Mouse (Mus musculus) urinary bladder, adult 2 months (tissue): ENCODE results near the gene Pheta1. TPM values are rescaled to one million over a fixed set of nuclear protein-coding genes. Genes with fewer than 3 reads are reported as not detected.

Source experiments
- DNase-seq: peaks from one replicate; pipeline ENCODE4 v3.0.0; 2022; ENCODE audit warnings: low spot score
- polyA plus RNA-seq: library from polyadenylated mRNA; depleted of rRNA; stranded (reverse); fragments of >200 nt; gene quantifications from 2 replicates; pipeline ENCODE4 v1.2.3, GENCODE M21; 2012; rRNA removed

Gene Pheta1
- 11.3 and 12.2 TPM in 2 replicates for polyA plus RNA-seq

DNA sequence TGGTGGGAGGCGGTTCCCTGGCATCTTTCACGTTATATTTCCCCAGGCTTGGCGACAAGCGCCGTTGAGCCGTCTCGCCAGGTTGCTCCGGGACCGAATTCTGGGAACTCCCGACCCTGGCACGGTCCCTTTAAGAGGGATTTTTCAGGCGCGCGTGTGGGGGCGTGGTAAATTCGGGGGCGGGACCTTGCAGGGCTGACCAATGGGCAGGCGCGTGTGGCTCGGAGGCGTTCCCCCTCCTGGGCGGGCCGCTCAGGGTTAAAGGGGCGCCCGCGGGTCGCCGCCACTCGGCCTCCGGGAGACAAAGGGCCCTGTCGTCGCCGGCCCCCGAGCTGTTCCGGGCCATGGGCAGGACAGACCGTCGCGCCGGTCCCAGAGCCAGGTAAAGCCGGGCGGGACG lies at the start of gene Pheta1:
Gene Pheta1, plus strand, starts transcription at position 242 of the 400 bp plus-strand sequence.
- peak; percentile 88 for DNase-seq

GRCm38 (mm10) chr5:121807186-121807585 lies 41.6 kb upstream of the Pheta1 start:
- DNase-seq, result no peak

DNA sequence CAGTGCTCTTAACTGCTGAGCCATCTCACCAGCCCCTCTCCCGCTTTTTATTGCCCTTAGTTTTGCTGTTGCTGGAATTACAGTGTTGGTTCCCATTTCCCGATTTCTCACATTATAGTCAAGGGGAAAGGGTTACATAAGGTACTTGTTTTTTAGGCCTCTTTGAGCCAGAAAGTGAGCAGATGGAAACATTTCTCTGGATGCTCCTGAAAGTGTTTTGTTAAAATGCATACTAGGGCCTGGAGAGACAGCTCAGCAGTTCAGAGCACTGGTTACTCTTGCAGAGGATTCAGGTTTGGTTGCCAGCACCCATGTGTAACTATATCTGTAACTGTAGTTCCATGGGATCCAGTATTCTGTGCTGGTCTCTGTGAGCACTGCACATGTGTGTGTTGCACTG lies 40.6 kb upstream of the Pheta1 start:
- DNase-seq, result no peak

DNA sequence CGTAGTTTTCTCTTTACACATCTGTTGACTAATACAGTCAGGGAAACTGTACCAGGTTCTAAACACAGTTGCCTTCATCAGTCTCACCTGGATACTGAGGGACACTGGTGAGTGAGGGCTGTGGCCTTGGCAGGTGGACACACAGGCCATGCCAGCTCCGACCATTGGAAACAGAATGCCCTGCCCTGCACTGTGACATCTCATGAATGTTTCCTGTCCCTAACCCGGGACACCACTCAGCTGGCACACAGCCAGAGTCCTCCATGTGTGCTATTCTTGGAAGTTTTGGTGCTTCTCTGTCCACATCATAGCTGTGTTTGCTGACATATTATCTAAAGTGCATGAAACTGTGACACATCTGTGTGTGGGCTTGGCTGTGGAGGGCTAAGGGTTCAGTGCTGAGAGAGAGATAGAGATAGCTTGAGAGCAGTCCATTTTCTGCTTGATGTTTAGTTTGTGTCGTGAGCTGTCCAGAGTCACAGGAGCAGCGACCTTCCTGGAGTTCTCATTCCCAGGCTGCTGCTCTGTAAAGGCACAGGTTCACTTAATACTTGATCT lies 39.0 kb upstream of the Pheta1 start:
- DNase-seq, result no peak

GRCm38 (mm10) chr5:121810331-121811151 lies 38.2 kb upstream of the Pheta1 start:
- no peak for DNase-seq

GRCm38 (mm10) chr5:121811485-121811931 lies 37.3 kb upstream of the Pheta1 start:
- DNase-seq, result no peak

- no peak for DNase-seq
Observed at GRCm38 (mm10) chr5:121812526-121813243, 36.1 kb upstream of the Pheta1 start.

GRCm38 (mm10) chr5:121813744-121814143 lies 35.0 kb upstream of the Pheta1 start:
- DNase-seq, result no peak

GRCm38 (mm10) chr5:121815067-121815466 lies 33.7 kb upstream of the Pheta1 start:
- DNase-seq, result no peak

DNA sequence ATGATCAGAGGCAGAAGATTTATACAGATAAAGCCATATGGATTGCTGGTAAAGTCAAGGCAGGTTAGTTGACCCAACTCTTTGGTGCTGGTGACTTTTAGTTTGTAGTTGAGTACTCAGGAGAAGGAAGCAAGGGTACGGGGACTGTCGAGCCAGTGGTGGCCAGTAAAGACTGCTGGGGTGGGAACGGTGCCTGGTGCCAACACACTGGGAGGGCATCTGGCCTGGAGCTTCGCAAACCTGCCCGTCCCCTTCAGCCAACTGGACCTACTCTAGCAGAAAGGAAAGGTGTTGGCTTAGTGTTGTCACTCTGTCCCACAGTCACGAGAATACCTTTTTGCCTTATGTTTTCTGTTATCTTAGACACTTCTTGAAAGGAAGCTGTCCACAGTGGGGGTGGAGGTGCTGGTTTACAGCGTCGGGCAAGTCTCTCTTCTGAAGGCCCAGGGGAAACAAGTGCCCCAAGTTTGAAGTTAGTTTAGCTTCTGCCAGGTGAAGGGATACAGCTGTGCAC lies 32.9 kb upstream of the Pheta1 start:
- DNase-seq, result no peak

- no peak for DNase-seq
Observed at GRCm38 (mm10) chr5:121816611-121817010, 32.2 kb upstream of the Pheta1 start.

GRCm38 (mm10) chr5:121817551-121817950 lies 31.2 kb upstream of the Pheta1 start:
- DNase-seq, result no peak

- no peak for DNase-seq
Observed at GRCm38 (mm10) chr5:121818401-121818800, 30.4 kb upstream of the Pheta1 start.

DNA sequence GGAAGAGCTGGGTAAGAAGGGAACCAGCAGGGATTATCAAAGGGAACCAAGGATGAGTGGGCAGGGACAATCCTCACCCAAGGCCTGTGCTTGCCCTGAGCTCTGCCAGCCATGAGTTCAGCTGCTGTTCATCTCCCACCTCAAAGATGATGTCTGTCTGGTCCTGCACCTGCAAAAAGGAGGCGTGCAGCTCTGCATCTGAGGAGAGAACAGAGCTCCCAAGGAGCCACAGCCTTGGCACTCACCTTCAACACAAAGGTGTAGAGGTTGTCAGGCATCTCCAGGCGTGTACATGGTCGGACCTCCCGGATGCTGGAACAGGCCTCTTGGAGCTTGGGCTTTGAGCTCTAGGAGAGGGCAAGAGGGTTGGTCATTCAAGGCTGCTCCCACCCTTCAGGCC lies 29.9 kb upstream of the Pheta1 start:
- no peak for DNase-seq

DNA sequence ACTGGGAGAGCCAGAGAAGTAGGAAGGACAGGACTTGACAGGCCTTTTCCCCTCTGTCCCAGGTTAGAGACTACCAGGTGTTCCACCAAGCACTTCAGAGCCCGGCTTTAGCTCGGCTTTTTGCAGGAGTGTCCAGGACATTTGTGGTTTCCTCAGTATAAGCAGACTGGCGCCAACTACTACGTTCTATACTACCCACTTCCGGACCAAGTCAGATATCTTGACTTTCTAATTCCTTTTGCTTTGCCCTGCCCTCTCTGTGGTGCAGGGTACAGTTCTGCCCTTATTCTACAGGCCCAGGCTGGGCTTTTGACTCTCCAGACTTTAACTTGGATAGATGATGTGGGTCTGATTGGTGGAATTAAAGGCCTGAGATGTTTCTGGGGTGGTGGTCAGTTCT lies 29.2 kb upstream of the Pheta1 start:
- peak; percentile 21 for DNase-seq

DNA sequence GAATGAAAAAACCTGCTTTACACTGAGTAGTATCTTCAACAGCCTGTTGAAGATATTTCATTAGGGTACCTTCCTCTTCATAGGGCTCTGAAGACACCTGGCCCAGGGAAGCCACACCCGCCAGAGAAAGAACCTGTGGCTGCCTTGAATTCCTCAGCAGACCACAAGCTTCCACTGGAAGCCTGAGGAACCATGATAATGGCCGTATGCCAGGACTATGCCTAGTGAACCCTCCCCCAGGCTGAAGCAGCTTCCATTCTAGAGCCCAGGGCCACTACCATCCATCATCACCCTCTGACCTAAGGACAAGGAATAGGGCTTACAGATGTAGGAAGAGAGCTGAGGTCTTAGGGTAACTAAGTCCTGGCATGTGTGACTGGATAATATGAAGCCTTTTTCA lies 28.6 kb upstream of the Pheta1 start:
- peak; percentile 19 for DNase-seq

GRCm38 (mm10) chr5:121820657-121821056 lies 28.1 kb upstream of the Pheta1 start:
- no peak for DNase-seq

GRCm38 (mm10) chr5:121821116-121821515 lies 27.7 kb upstream of the Pheta1 start:
- DNase-seq, result no peak

DNA sequence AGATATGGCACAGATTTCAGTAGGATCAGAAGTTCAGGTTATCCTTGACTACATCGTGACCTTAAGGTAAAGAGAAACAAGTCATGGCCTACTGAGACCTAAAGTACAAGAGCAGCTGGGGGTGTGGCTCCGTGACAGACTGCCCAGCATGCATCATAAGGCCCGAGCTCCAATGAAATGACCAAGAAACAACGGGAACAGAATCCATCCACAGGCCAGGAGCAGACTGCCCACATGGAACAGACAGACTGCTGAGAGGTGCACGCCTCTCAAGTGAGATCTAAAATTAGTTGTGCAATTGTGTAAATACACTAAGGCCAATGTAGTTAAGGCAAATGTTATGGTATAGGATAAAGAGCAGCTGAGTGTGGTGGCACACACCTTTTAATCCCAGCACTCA lies 27.2 kb upstream of the Pheta1 start:
- DNase-seq, result no peak

GRCm38 (mm10) chr5:121822786-121823505 lies 25.8 kb upstream of the Pheta1 start:
- no peak for DNase-seq

GRCm38 (mm10) chr5:121823668-121824067 lies 25.1 kb upstream of the Pheta1 start:
- no peak for DNase-seq

DNA sequence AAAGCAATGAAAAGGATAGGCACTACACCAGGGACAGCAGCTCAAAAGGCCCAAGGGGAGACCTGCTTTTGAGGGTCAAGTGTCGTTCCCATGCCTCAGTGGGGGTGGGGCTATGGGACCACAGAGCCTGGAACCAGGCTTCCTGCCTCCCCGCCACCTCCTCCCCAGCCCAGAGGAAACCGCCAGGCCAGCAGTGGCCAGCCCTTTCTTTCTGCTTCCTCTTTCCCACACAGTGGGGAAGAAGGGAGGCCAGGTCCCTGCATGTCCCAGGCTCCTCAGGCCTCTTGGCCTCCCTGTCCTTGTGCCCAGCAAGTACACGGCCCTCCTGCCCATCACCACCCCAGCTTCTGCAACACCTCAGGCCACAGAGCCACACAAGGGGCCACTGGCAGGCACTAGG lies 24.7 kb upstream of the Pheta1 start:
- no peak for DNase-seq
